Mouse (Mus musculus): Measurements from ENCODE around the gene Samd4. TPM values are rescaled to one million over a fixed set of nuclear protein-coding genes. Genes with fewer than 3 reads are reported as not detected.

Gene Samd4
- total RNA-seq, 2 experiments from 2014 or later, result 12.6 to 13.0 TPM

- no peak for DNase-seq (ENCODE audit: low spot score in 2 of 2)
Observed at GRCm38 (mm10) chr14:46994704-46995103, 112.0 kb downstream of the Samd4 start.

GRCm38 (mm10) chr14:46999321-47000025 is 116.8 kb downstream of the Samd4 start:
- DNase-seq (ENCODE audit: low spot score in 2 of 2), result no peak

DNA sequence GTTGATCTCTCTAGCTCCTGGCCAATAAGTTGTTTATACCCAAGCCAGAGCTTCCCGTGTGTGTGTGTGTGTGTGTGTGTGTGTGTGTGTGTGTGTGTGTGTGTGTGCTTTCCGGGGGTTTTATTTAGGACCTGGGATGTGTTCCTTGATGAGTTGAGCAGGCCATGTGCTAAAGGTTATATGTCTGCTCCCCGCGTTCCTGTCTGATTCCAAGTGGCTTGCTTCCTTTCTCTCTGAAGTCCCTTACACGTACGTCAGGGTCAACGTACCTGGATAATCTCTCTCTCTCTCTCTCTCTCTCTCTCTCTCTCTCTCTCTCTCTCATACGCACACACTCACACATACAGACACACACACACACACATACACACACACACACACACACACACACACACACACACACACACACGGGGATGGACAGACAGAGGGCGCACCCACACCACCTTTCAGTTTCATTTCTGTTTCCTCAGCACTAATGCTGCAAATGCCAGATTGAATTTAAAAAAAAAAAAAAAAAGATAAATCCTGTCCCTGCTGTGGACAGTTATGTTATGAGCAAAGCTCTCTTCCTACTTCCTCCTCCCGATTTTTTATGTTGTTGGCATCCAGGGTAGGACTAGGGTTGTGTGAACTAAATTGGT is 117.6 kb downstream of the Samd4 start:
- DNase-seq (ENCODE audit: low spot score in 2 of 2), result no peak

GRCm38 (mm10) chr14:47000786-47001761 is 118.4 kb downstream of the Samd4 start:
- no peak for DNase-seq (ENCODE audit: low spot score in 2 of 2)

GRCm38 (mm10) chr14:47004161-47004560 is 121.5 kb downstream of the Samd4 start:
- DNase-seq (ENCODE audit: low spot score in 2 of 2), result peak in 1 of 2 experiments; percentile 41

- DNase-seq (ENCODE audit: low spot score in 2 of 2), result no peak
Observed at GRCm38 (mm10) chr14:47011171-47012139, 128.8 kb downstream of the Samd4 start.

- no peak for DNase-seq (ENCODE audit: low spot score in 2 of 2)
Observed at GRCm38 (mm10) chr14:47015618-47016017, 133.0 kb downstream of the Samd4 start.

GRCm38 (mm10) chr14:47017658-47018057 is 135.0 kb downstream of the Samd4 start:
- DNase-seq (ENCODE audit: low spot score in 2 of 2), result no peak

DNA sequence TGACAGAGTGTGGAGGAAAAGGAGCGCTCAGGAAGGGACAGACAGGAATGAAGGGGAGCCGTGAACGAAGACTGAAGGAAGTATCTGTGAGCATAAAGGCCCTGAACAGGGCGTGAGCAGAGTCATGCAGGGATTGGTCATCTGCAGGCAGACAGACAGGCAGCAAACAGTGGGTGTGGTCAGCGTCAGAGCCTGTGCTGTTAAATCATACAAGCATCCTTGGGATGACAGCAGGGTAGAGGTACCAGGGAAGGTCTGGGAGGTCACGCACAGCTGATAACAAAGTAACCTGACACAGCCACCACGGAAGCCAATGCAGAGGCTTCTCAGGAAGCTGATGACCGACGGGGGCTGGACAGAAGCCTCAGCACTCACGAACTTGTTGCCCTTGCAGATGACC is 138.2 kb downstream of the Samd4 start:
- DNase-seq (ENCODE audit: low spot score in 2 of 2), result no peak

DNA sequence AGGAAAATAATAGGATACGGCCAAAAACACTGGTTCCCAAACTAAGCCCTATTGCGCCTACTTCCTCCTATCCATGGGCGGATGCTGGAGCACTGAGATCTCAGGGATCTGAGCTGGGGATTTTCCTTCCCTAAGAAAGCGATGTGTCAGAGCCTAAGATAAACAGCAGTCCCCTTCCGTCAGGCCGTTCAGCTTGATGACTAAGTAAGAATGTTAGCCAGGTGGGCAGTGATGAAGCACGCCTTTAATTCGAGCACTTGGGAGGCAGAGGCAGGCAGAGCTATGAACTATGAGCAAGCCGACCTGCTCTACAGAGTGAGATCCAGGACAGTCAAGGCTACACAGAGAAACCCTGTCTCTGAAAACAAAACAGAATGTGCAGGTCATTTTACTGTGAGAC is 140.9 kb downstream of the Samd4 start:
- DNase-seq (ENCODE audit: low spot score in 2 of 2), result no peak

GRCm38 (mm10) chr14:47027431-47028118 is 144.9 kb downstream of the Samd4 start:
- no peak for DNase-seq (ENCODE audit: low spot score in 2 of 2)

DNA sequence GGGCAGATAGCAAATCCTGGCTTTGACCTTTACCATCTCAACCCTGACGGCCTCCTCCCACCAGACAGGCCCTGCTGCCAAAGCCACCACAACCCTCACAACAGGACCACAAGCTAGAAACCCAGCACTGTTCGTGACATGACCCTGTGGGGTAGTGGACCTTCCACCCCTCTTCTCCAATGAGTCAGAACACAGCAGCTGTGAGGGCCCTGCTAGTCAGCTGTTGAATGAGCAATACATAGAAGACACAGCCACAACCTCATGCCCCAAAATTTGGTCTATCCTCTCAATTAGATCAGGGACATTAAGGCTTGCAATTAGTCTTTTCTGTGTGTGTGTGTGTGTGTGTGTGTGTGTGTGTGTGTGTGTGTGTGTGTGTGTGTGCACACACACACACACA is 148.9 kb downstream of the Samd4 start:
- no peak for DNase-seq (ENCODE audit: low spot score in 2 of 2)

DNA sequence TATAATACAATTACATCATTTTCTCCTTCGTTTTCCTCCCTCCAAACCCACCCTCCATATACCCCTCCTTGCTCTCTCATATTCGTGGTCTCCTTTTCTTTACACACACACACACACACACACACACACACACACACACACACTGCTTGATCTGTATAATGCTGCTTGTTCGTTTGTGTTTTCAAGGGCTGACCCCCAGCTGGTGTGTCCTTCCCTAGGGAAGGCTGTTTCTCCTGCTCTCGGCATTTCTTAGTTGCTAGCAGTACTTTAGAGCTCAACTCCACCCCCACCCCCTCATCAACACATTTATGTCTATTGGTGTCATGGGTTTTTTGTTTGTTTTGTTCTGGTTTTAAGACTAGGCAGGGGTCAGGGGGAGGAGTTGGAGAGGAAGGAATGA is 149.5 kb downstream of the Samd4 start:
- no peak for DNase-seq (ENCODE audit: low spot score in 2 of 2)

DNA sequence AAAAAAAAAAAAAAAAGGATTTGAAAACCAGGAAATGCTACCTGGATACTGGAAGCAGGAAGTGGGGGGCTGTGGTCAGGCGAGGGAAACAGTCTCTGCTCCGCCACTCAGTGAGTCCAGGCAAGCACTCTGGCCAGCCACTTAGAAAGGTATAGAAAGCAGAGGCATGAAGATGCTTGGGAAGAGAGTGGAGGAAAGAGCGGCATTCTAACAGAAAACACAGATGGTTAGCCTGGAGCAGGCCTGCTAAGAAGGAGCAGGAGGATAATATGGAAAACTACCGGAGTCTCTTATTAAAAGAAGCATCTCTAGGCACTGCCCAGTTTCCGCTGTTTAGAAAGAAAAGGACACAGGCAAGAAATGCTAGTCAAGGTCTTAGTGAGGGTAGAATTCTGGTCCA is 150.8 kb downstream of the Samd4 start:
- DNase-seq (ENCODE audit: low spot score in 2 of 2), result no peak

DNA sequence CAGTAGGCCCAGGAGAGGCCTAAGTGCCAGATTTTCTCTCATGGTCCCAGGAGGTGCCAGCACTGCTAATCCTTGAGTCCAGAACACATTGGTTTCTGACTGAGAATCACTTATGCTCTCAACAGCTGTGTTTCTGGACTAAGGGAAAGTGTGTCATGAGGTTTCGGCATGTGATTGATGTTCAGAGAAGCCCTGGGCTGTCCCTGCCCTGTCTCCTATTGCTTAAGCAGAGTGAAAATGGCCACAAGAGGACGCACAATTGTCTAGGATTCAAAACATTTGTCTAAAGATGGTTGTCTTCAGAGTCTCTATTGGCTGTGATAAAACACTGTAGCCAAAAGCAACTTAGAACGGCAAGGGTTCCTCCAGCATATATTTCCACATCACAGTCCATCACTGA is 159.0 kb downstream of the Samd4 start:
- DNase-seq (ENCODE audit: low spot score in 2 of 2), result no peak

DNA sequence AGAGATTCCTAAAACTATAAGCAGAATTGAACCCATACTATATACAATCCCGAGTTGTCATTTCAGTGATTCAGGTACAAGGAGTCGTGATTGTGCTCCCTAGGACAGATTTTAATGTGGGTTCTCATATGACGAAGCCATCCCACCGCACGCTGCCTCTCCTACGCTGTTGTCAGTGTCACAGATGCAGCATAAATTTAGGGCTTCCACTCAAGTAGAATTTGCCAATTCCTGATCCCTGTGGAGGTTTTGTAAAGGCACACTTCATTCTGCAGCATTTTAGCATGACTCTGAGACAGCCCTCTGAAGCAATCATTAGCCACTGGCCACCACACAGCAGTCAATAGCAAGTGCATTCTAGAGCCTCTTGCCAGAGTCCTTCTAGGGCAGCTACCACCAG is 166.4 kb downstream of the Samd4 start:
- no peak for DNase-seq (ENCODE audit: low spot score in 2 of 2)

GRCm38 (mm10) chr14:47051743-47052610 is 169.3 kb downstream of the Samd4 start:
- no peak for DNase-seq (ENCODE audit: low spot score in 2 of 2)

GRCm38 (mm10) chr14:47053101-47053500 is 170.4 kb downstream of the Samd4 start:
- no peak for DNase-seq (ENCODE audit: low spot score in 2 of 2)

DNA sequence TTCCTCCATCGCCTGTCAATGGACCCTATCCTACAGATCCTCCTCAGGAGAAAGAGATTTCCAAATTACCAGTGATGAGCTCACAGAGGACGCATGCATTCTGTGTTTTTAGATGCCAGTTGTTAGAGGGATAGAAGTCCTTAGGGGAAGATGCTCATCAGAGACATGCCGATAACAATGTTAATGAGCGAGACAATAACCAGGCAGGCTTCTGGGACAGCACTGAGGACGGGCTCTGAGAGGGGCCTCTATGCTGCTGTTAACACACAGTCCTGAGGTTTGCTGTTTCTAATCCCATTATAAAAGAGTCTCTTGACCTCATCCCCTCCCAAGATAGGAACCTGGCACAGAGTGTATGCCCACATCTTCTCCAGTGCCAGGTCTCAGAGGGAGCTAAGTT is 171.2 kb downstream of the Samd4 start:
- DNase-seq (ENCODE audit: low spot score in 2 of 2), result no peak

All from layer of hippocampus, postnatal 10 days (tissue).